Mouse (Mus musculus) cerebellum, adult 18-20 months (tissue): ENCODE data around the gene Slc4a11.

Experiments
- DNase-seq, 2 experiments: peaks; one replicate each; pipeline ENCODE4 v3.0.0; 2021

The Slc4a11 gene

DNA sequence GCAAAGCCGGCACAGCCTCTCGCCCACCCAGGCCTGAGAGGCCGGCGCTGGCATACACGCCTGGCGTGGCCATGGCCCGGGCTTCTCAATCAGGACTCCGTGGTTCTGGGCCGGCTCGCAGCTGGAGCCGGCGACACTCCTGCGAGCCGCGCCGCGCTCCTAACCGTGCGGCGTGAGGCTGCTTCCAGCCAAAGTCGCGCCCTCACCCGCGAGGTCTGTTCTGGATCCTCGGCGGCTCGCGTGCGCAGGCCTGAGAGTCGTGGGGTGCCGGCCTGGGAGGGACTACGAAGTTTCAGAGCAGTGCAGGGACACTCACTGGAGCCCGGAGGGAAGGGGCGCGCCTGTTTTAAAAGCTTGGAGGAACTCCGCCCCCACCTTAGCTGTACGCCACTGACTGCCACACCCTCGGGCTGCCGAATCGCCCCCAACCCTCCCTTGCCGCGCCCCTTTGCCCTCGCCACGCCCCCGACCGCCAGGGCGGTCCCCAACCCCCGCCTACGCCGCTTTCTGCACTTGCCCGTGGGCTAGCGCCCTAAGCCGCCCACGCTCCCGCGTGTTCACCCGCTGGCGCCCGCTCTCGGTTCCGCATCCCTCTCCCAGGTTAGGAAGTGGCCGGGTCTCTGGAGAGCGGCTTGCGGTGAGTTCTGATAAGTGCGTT is at the start of gene Slc4a11:
TSS of gene Slc4a11 (minus strand) at position 367 of the 658 bp plus-strand sequence.
- peak in 1 of 2 experiments; percentile 7 for DNase-seq

DNA sequence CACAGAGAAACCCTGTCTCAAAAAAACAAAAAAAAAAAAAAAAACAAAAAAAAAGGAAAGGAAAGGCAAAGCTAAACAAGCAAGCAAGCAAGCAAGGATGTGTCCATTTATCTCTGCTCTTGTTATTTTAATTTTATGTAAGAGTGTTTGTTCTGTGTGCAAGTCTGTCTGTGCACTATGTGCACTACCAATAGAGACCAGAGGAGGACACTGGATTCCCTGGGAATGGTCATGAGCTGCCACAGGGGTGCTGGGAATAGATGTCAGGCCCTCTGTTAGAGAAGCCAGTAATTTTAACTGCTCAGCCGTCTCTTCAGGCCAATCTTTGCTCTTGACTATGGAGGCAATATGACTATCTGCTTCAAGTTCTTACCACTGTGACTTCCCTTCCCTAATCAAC is 46.3 kb upstream of the Slc4a11 start:
- no peak for DNase-seq

DNA sequence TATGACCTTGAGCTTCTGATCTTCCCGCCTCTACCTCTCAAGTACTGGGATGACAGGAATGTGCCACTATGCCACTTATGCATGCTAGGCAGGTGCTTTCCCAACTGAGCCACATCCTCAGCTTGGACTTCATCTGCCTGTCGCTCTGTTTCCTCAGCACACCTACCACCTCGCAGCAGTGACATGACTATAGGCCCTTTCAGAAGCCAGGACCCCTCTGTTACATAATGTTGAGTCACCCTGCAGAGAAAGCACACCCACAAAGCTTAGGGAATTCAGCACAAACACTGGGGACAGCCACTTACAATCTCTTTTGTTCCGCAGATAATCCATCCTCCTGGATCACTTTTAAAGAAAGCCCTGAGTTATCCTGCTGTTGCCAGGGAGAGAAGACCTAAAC is 42.8 kb upstream of the Slc4a11 start:
- no peak for DNase-seq

DNA sequence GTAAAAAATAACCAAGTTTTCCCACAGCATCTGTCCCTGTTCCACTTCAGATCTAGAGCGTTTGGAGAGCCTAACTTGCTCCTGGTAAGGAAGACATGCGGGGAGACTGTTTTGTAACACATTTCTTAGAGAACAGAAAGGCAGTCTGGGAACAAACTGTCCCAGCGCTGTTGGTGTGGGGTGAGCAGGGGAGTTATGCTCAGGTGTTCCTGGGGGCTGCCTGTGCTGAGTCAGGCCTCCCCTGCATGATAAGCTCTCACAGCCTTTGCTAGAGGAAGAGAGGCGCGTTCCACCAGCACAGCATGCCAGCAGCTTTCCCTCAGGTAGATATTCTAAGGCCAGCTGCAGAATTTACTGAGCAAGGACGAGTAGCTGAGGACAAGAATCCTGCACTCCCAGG is 40.7 kb upstream of the Slc4a11 start:
- no peak for DNase-seq

DNA sequence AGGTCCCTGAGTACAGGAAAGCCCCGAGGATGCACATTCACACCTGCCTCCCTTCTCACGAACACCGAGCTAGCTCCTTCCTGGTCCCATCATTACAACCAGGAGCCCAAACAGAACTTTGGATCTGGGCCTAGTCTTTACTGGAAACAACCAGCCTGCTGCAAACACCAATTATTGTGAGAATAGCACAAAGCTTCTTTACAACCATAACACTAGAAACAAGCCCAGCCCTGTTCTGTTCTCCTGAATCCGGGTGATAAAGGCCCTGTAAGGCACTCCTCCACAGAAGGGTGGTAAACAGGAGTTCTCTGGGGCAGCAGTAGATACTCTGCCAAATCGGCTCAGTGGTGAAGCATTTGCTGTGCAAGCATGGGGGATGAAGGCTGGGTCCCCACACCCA is 38.0 kb upstream of the Slc4a11 start:
- DNase-seq = peak; percentile 9 to 14

DNA sequence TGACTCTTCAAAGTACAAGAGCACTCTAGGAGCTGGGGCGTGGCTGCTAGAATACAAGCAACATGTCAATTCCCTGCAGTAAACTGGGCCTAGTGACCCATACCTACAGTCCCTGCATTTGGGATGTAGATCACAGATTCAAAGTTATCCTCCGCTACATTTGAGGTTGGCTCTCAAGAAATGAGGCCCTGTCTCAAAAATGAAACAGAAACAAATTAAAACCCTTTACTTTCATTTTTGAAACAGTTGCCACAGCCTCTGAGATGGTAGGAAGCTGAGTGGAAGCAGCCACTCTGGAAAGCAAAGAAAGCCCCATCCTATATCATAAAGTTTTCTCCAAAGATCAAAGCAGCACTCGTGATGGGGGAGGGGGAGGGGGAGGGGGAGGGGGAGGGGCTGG is 36.1 kb upstream of the Slc4a11 start:
- DNase-seq = no peak

DNA sequence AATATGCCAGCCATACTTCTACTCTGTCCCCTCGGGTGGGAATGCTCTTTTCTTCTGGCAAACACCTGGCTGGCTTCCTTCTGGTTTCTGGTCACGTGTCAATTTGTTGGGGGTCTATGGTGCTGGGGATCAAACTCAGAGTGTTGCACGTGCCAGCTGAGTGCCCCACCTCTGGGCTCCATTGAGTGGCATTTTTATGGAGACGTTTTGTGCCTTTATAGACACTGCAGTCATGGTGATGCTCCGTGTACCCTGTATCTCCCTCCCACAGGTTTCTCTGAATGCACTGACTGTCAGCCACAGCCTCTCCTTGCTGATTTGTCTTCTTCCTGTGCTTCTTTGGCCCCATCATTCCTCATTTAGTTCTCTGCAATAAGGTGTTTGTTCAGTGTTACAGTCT is 34.5 kb upstream of the Slc4a11 start:
- DNase-seq = no peak

DNA sequence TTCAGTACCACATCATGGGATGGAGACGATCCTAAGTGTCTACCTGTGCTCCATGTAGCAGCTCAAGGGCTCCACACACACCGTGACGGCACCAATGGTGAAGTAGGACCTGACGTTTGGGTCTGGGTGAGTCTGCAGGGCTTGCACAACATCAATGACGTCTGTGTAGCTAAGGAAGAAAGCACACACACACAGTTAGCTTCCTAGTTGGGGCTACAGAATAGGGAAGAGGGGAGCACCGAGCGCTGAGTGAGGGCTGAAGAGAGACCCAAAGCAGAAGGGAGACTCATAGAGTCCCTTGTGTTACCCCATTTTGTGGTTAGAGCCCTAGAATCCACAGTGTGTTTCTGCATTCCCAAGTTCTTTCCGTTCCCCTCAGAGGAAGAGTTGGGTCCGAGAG is 33.4 kb upstream of the Slc4a11 start:
- no peak for DNase-seq

DNA sequence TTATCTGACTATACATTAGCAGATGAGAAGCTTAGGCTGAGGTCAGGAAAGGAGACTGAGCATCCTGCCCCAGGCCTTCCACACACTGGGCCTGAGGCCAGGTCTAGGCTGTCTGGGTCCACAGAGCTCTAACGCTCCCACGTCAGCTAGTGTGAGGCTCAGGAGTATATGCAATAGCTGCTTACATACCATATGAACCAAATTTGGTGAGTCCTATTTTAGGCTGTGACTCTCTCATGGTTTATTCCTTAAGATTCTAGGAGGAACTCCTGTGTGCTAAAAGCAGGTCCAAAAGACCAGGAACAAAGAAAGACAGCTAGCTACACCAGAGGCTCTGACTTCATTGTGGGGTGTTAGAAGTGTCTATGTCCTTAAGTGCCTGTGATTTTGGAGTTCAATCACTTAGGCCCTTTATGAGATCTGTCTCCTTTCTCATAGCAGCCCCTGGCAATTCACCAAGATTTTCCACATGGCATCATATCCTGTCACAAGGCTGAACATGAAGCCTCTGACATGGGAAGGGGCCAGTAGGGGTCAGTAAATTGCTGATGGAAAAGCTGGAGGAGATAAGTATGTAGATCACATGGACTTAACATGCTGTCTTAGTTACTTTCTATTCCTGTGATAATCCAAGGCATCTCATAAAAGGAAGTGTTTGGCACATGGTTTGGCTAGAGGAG is 31.7 kb upstream of the Slc4a11 start:
- no peak for DNase-seq

DNA sequence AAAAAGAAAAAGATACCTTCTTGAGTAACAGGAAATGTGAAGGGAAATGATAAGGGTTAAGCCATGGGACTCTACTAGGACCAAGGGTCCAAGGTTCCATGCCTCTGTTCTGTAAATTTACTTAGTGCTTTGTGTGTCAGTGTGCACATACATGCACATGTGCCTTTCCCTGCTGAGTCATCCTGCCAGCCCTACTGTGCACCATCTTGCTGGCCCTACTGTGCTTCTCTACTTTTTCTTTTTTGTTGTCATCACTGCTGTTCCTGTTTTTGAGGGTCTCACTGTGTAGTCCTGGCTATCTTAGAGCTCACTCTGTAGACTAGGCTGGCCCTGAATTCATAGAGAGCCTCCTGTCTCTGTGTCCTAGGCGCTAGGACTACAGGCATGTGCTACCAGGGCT is 30.4 kb upstream of the Slc4a11 start:
- no peak for DNase-seq

DNA sequence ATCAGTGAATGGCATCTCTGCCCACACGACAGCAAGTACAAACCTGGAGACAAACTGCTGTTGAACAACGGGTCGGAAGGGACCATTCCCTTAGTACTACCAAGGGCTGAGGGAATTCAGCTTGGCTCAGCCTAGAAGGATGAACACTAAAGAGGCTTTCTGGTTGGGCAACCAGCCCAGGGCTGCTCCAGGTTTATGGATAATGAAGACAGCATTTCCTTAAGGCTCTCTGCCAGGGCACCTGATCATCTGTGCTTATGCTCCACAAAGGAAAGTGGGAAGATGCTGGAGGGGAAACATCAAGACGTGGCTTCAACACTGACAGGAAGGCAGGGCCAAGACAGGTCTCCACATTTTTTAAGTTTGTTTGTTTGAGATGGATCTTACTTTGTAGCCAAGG is 27.1 kb upstream of the Slc4a11 start:
- peak; percentile 60 to 76 for DNase-seq

DNA sequence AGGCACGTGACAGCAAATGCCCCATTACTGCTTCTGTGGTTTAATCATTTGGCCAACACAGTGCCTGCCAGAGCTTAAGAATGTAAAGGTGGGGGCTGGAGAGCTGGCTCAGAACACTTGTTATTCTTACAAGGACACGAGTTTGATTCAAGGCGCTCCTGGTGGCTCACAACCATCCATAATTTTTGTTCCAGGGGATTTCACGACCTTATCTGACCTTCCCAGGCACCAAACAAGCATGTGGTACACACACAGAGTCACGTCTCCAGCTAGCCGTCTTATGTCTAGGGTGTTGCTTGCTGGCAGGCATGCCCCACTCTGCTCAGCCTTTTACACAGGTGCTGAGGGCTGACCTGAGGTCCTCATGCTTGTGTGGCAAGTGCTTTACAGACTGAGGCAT is 20.6 kb upstream of the Slc4a11 start:
- no peak for DNase-seq

DNA sequence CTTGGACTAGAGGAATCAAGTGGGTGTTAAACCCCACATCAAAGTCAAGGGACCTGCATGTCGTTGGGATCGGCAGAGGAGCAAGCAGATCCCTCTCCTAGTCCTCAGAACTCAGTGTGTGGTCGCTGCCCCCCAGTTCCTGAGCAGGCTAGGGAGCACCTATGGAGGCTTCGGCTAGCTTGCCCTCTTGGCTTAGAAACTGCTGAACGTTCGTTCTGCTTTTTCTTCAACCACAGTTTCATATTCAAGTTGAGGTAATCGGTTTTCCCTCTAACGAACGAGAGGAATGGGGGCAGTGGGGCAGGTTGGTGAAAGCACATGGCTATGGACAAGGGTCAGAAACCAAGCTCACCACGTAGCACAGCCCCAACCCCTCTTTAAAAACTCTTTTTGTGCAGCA is 9.7 kb upstream of the Slc4a11 start:
- no peak for DNase-seq

DNA sequence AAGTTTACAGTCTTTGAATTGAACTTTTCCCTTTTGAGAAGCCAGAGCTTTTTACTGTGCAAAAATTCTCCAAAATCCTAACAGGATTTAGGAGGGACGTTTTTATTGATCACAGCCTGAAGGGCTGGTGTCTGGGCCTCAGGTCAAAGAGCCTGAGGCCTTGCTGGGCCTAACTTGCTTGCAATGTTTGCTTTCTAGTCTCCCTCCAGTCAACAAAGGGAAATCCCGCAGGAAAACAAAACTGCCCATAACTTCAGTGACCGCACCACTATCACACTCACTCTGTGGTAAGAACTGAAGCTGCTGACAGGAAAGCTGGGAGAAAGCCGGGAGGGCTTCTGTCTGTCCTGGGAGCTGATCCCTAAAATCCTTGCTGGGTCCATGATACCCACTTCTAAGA is 9.3 kb upstream of the Slc4a11 start:
- no peak for DNase-seq

DNA sequence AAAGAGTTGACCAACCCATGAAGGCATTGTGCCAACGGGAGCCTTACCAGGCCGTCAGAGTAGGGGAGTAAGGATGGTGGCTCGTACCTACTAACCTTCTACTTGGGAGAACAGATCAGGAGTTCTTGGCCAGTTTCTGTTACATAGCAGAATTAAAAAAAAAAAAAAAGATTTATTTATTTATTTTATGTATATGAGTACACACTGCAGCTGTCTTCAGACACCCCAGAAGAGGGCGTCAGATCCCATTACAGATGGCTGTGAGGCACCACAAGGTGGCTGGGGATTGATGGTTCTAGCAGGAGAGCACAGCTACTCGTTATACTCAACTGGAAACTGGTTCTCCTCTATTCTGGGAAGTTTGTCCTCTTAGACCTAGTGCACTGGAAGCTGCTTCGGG is 7.9 kb upstream of the Slc4a11 start:
- DNase-seq = no peak

DNA sequence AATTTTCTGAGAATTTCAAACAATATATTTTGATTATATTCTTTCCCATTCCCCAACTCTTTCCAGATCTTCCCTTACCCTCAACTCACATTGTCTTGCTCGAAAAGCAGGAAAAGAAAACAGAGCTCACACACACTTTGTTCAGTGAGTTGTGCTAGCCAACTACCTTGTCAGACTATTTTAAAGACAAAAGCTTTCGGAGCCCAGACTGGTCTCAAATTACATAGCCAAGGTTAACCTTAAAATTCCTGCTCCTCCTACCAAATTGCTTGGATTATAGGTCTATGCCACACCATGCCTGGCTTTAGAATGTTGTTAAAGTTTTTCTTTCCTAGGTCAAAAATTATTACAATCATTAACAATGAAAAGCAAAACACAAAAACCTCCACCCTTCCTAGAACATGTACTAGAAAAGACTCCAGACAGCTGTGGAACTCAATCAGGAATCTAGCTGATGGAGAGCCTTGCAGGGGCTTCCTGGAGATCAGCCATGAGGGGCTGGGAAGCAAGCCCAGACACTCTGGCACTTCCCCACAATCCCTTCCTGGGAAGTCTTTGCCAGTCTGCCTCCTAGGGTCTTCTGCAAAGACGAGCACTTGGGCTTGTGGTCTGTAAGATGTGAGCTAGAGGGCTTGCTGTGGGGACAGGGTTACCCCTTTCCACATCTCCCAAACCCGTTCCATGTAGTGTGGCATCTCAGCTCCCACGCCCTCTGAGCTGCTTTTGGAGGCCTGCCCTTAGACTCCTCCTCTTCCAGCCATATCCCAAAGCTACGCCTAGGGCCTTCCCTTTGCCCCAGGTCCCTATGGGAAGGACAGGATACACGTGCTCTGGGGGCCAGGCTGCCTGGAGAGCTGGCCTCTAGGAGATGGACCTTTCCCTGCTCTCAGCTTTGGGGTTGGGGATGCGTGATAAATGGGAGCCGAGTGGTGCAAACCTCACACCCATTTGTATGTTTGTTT is 7.0 kb upstream of the Slc4a11 start:
- DNase-seq = no peak

DNA sequence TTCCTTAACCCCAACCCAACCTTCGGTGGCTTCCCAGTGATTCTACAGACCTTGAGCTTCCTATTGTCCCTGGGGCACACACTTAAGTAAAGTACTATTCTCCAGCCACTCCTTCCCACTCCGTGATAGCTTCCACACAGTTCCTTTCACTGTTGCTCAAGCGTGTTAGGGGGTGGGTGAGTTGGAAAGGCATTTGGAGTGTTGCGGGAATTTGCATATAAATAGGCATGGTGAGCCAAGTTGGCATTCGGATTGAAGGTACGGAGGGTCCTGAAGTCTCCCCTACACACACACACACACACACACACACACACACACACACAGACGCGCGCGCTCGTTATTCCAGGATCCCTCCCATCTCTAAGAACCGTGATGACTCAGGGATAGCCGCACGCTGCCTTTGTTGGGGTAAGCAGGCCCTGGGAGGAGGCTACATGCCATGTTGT is 525 bp upstream of the Slc4a11 start:
- DNase-seq = no peak

DNA sequence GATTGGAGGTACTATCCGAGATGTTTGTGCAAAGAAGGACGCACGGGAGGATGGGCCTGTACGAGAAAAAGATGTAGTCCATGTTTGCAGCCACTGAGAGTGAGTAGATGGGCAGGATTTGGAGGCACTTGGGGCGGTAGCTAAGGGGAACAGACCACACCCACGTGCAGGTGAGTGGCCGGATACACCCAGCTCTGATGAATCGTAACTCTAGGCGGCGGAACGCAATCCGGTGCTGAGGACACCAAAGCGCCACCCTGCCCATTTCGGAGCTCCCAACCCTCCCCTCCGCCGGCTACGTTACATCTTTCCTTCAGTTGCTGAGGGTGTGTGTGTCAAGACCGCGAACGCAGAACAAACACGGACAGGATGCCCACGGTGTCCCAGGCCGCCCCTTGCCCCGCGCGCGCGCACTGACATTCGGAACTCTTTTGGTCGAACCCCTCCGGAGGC is 593 bp downstream of the Slc4a11 start:
- no peak for DNase-seq

DNA sequence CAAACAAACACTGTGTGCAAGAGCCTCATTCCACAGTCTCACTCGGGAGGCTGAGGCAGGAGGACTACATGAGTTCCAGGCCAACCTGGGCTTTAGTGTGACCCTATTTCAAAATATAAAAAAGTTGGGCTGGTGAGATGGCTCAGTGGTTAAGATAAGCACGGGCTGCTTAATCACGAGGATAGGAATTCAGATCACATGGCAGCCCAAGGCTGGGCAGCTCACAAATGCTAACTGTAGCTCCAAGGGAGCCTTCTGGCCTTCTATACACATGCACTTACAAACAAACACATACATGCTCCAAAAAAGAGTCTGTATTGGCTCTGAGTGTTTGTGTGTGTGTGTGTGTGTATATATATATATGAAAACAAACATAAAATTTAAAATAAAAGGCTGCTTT is 3.8 kb downstream of the Slc4a11 start:
- no peak for DNase-seq

DNA sequence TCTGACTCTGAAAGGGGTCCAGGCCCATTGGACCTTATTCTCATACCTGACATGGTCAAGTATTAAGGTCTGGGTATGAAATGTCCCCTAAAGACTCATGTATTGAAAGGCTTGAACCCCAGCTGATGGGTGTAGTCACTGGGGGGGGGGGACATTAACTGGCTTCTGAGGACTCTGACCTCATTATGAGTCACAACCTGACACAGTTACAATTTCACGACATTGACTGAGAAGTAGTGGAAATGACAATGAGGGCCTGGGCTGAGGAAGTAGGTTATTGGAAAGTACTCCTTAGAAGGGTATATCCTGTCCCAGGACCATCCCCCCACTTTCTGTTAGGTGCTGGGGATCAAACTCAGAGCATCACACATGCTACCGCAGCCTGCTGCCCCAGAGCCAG is 8.3 kb downstream of the Slc4a11 start:
- no peak for DNase-seq

DNA sequence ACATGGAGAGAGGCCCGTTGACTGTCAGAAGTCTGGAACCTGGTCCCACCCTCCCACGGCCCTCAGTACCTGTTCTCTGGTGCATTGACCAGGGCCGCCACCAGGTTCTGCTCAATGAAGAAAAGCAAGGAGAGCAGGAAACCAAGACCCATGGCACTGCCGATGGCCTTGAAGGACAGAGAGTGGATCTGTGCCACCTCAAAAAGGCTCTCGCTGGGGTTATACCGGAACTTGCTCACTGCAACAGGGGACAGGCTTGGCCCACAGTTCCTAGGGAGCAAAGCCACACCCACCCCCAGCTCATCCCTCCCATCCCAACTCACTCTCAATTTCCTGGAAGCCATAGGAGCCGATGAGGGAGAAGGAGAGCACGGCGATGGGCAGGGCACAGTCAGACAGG is 11.9 kb downstream of the Slc4a11 start:
- DNase-seq = no peak

DNA sequence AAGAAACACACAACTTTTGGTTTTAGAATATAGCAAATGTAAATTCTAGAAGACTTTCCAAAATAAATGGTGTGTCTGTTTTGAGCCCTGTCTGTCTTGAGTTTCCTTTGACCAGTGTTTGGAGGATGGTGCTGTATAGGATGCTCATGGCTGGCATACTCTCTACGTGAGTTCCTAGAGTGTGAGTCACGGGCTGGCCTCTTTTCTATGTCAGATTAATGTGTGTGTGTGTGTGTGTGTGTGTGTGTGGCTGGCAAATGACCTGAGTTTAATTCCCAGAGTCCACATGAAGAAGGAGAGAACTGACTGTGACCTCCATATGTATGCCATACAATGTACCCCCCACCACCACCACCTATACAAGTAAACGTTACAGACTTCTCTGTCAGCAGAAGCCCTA is 15.8 kb downstream of the Slc4a11 start:
- DNase-seq = no peak

DNA sequence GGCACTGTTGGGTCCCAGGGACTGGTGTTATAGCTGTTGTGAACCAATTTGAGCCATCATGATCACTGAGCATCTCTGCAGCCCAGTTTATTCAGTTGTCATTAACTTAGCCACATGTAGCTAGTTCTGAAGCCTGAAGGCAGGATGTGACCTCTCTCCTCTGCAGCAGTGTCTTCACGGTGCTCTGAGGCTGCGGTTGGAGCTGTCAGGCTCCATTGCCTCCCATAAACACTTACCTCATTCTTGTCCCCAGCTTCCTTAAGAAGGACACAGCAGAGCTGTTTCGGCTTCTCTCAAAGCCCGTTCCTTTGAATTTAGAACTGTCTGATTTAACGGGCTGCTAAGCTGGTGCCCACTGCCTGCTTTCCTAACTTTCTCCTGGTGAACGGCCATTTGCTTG is 17.4 kb downstream of the Slc4a11 start:
- DNase-seq = no peak

DNA sequence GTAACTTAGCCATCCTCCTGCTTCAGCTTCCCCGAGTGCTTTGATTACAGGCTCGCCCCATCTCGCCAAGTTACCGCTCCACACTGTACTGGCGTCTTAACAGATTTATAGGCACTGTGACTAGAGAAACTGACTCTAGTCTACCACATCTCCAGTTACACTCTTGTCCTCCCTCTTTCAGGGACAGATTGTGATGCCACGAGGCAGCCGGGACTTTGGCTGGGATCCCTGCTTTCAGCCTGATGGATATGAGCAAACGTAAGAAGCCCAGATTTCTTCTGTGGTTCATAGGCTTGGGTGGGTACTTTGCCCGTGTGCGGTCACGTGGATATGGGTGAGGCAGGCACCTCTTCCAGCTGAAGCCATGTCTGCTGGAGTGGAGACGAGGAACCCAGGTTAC is 18.2 kb downstream of the Slc4a11 start:
- DNase-seq = no peak
